Mouse (Mus musculus): Measurements from ENCODE around the gene Zic4.

DNA sequence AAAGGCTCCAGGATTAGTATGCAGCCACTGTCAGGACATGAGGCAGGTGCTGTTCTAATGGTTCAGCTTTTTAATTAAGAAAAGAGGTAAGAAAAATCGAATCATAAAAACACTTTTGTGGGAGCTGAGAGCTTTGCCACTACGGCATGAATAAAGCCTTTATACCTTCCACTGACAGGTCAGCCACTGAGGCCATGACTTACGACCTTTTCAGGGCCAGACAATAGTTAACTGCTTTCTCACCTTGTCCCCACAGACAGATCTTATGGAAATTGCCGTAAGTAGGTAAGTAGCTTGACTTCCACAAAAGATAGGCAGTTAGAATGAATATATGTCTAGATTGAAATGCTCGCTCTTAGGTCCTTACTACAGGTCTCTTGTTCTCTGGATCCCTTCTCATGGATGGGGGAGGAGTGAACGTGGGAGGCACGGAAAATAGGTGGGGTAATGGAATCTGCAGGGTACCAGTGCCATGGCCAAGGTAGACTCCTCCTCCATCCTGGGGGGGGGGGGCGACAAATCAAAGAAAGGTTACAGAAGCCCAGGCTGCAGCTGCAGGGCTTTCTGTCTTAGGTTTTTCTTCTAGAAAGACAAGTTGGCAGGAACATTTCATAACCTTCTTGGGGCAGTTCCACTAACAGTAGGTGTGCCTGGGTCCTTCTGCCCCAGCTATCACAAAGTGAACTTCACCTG lies 31.3 kb downstream of the Zic4 start:
- TF ChIP-seq CTCF (IDR thresholded peaks at IDR 0.05; ENCODE audit: borderline replicate concordance, insufficient read depth, low read length) (no peak), POLR2A (IDR thresholded peaks at IDR 0.05; ENCODE audit: low read depth, low read length) (no peak)

All from embryonic fibroblast, embryonic 13.5 days (primary cell).